Mouse (Mus musculus) limb, embryonic 13.5 days (tissue): ENCODE results near the gene Trim80. TPM values are rescaled to one million over a fixed set of nuclear protein-coding genes. Genes with fewer than 3 reads are reported as not detected.

ENCODE experiments used
- ATAC-seq: fragments of 200-750 bp; cut with Nextera tagmentation; 2 replicates; pipeline ENCODE4 v1.8.0; 2017; ENCODE audit warnings: low read depth, moderate number of reproducible peaks, moderate TSS enrichment; ENCODE audit not compliant: low FRiP score
- H3K27ac ChIP-seq: fragments of 300-500 bp; sonication (generic); 2 replicates; pipeline ENCODE4 v1.5.1; 2015; ENCODE audit warnings: inconsistent platforms, mild to moderate bottlenecking, moderate library complexity
- H3K27me3 ChIP-seq: fragments of 300-500 bp; sonication (generic); 2 replicates; pipeline ENCODE4 v1.6.1; 2015; ENCODE audit warnings: mild to moderate bottlenecking, inconsistent platforms
- H3K36me3 ChIP-seq: fragments of 300-500 bp; sonication (generic); 2 replicates; pipeline ENCODE4 v1.6.1; 2015; ENCODE audit warnings: inconsistent platforms, mild to moderate bottlenecking, moderate library complexity
- H3K4me1 ChIP-seq: fragments of 300-500 bp; sonication (generic); 2 replicates; pipeline ENCODE4 v1.6.1; 2015; ENCODE audit warnings: inconsistent platforms
- H3K4me2 ChIP-seq: fragments of 300-500 bp; sonication (generic); replicated peaks from 2 replicates; pipeline ENCODE4 v1.6.1; 2015; ENCODE audit warnings: inconsistent platforms, mild to moderate bottlenecking, moderate library complexity
- H3K4me3 ChIP-seq: fragments of 300-500 bp; sonication (generic); 2 replicates; pipeline ENCODE4 v1.5.1; 2015; ENCODE audit warnings: moderate library complexity, mild to moderate bottlenecking, inconsistent platforms
- H3K9ac ChIP-seq: fragments of 300-500 bp; sonication (generic); 2 replicates; pipeline ENCODE4 v1.6.1; 2015; ENCODE audit warnings: mild to moderate bottlenecking, inconsistent platforms
- H3K9me3 ChIP-seq: fragments of 300-500 bp; sonication (generic); 2 replicates; pipeline ENCODE4 v1.6.1; 2016; ENCODE audit warnings: inconsistent platforms
- whole genome bisulfite sequencing: fragments of 180-500 bp; shearing (Covaris S2); methylation state at CpG from one replicate; pipeline ENCODE4 v1.1.7; 2015; 5-methylcytosine and 5-hydroxymethylcytosine counted together
- polyA plus RNA-seq: library from polyadenylated mRNA; unstranded; fragments of >200 nt; fragmentation: Nextera tagmentation; extraction: Ambion mirVana; gene quantifications from 2 replicates; pipeline ENCODE4 v1.2.1, GENCODE M21; 2015

Trim80 gene
- polyA plus RNA-seq, result 0.08 TPM in 1 of 2 replicates, not detected in the other

DNA sequence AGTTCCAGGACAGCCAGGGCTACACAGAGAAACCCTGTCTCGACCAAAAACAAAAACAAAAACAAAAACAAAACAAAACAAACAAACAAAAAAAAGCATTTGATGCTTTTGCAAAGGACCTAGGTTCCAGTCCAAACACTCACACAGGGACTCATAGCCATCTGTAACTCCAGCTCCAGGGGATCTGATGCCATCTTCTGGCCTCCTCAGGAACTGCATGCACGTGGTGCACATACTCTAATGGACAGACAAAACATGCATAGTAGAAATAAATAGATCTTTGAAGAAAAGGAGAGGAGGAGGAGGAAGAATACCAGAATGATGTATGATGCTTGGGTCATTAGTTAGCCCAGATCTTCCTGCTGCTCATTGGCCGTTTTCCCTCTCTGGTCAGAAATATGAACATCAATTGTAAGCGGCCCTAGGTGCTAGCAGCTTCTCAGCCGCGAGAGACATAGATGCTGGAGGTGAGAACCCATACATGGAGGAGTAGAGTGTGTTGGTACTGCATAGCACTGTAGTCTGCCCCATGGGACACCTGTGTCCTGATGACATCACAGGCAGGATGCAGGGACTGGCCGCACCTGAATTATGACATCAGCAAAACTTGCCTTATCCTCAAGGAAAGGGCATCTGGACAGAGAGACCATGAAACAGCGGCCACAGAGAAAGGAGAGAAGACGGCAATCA lies at the start of gene Trim80:
Trim80 (plus strand) TSS at position 640 of the 690 bp plus-strand sequence.
- ATAC-seq, result no peak
- peak within 1 kb of the TSS; percentile 16; the same call in 1 of the 2 replicates for H3K4me2 ChIP-seq

DNA sequence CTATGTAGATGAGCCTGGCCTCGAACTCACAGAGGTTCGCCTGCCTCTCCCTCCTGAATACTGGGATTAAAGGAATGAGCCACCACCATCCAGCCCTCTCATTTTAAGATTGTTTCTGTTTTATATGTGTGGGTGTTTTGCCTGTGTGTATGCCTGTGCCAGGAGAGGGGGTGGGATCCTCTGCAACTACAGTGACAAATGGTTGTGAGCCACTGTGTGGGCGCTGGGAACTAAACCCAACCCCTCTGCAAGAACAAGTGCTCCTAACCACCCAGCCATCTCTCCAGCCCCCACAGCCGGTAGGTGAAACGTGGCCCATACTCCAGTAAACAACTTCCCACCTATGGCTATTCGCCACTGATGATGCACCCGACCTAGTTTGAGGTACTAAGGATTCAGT lies 49.0 kb upstream of the Trim80 start:
- Histone ChIP-seq H3K9ac (no peak overlapping the region), H3K9me3 (no peaks in the 10 kb centered on the region), H3K4me2 (no peak overlapping the region), H3K36me3 (peaks cover 64% of the 10 kb centered on the region), H3K27ac (no peak overlapping the region), H3K4me3 (no peak overlapping the region), H3K4me1 (no peaks in the 10 kb centered on the region), H3K27me3 (no peaks in the 10 kb centered on the region)
- ATAC-seq, result no peak
- WGBS, result 88% methylated on average over 7 of the region's 7 CpGs

More for the DNA sequence above, at the start of gene Trim80:
- H3K9me3 ChIP-seq, result peaks cover 4% of the 10 kb centered on the region; the same call in 1 of the 2 replicates
- no peak within 1 kb of the TSS for H3K27ac ChIP-seq
- no peak within 1 kb of the TSS for H3K9ac ChIP-seq
- WGBS, result 93% methylated on average over 9 of the region's 9 CpGs
- H3K4me3 ChIP-seq, result no peak within 1 kb of the TSS
- no peaks in the 10 kb centered on the region for H3K36me3 ChIP-seq
- H3K27me3 ChIP-seq, result no peaks in the 10 kb centered on the region
- H3K4me1 ChIP-seq, result peaks cover 11% of the 10 kb centered on the region

DNA sequence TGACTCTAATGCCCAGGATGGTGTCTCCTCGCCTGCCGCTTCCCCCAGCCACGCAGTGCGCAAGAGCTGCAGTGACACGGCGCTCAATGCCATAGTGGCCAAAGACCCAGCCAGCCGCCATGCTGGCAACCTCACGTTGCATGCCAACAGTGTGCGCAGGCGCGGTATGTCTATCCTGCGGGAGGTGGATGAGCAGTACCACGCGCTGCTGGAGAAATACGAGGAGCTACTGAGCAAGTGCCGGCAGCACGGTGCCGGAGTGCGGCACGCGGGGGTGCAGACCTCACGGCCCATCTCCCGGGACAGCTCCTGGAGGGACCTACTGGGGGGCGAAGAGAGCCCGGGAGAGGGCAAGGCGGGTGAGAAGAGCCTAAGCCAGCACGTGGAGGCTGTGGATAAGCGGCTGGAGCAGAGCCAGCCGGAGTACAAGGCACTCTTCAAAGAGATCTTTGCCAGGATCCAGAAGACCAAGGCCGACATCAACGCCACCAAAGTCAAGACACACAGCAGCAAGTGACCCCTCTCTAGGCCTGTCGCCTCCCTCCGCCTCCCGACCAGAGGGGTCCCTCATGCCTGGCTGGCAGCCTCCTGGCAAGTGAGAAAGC lies 46.5 kb upstream of the Trim80 start:
- no peaks in the 10 kb centered on the region for H3K9me3 ChIP-seq
- peak overlapping the region; percentile 31; the same call in 1 of the 2 replicates for H3K9ac ChIP-seq
- peak overlapping the region; percentile 30 for H3K4me2 ChIP-seq
- no peaks in the 10 kb centered on the region for H3K4me1 ChIP-seq
- 55% methylated on average over 34 of the region's 34 CpGs for WGBS
- peak overlapping the region; percentile 8; the same call in 1 of the 2 replicates for H3K4me3 ChIP-seq
- H3K27me3 ChIP-seq, result no peaks in the 10 kb centered on the region
- ATAC-seq, result no peak
- H3K36me3 ChIP-seq, result peaks cover 64% of the 10 kb centered on the region
- no peak overlapping the region for H3K27ac ChIP-seq

- Histone ChIP-seq H3K9ac (no peak overlapping the region), H3K27ac (no peak overlapping the region), H3K27me3 (no peaks in the 10 kb centered on the region), H3K4me3 (no peak overlapping the region), H3K4me1 (peaks cover 4% of the 10 kb centered on the region; the same call in 1 of the 2 replicates), H3K4me2 (no peak overlapping the region), H3K9me3 (no peaks in the 10 kb centered on the region), H3K36me3 (peaks cover 33% of the 10 kb centered on the region)
- no peak for ATAC-seq
- WGBS, result 74% methylated on average over 7 of the region's 7 CpGs
These were observed 42.3 kb upstream of the Trim80 start for GRCm38 (mm10) chr11:115398085-115398484.

DNA sequence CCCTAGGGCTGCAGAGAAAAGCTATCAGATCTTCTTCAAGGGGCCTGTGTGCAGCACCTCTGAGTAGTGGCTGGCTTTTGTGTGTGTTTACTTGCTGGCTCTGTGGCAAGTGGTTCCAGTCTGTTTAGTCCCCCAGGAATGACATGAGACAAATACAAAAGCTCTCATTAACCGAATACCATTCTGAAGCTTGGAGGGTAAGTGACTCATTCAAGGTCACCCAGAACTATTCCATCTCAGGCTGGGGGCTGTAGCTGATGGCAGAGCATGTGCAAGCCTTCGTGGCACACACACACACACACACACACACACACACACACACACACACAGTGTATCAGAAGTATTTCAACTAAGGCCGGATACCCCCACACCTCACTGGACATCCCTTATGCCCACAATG lies 40.2 kb upstream of the Trim80 start:
- no peak for ATAC-seq
- H3K4me1 ChIP-seq, result peaks cover 14% of the 10 kb centered on the region
- no peak overlapping the region for H3K4me3 ChIP-seq
- peaks cover 12% of the 10 kb centered on the region for H3K36me3 ChIP-seq
- no peak overlapping the region for H3K9ac ChIP-seq
- 81% methylated on average over 3 of the region's 3 CpGs for WGBS
- H3K27ac ChIP-seq, result no peak overlapping the region
- no peaks in the 10 kb centered on the region for H3K9me3 ChIP-seq
- H3K4me2 ChIP-seq, result no peak overlapping the region
- H3K27me3 ChIP-seq, result no peaks in the 10 kb centered on the region

- no peak overlapping the region for H3K4me2 ChIP-seq
- no peak overlapping the region for H3K9ac ChIP-seq
- H3K4me3 ChIP-seq, result no peak overlapping the region
- peaks cover 5% of the 10 kb centered on the region; the same call in 1 of the 2 replicates for H3K36me3 ChIP-seq
- no peaks in the 10 kb centered on the region for H3K9me3 ChIP-seq
- peaks cover 16% of the 10 kb centered on the region for H3K4me1 ChIP-seq
- H3K27ac ChIP-seq, result no peak overlapping the region
- no peaks in the 10 kb centered on the region for H3K27me3 ChIP-seq
- 46% methylated on average over 11 of the region's 11 CpGs for WGBS
- no peak for ATAC-seq
These were observed 39.5 kb upstream of the Trim80 start for GRCm38 (mm10) chr11:115400630-115401391.

GRCm38 (mm10) chr11:115403338-115404124 lies 36.8 kb upstream of the Trim80 start, which contains the start of gene Mrpl58:
TSS of gene Mrpl58 (plus strand) at chr11:115403752.
- WGBS, result 3% methylated on average over 50 of the region's 50 CpGs
- H3K27me3 ChIP-seq, result no peaks in the 10 kb centered on the region
- peak within 1 kb of the TSS; percentile 93 for H3K9ac ChIP-seq
- peak within 1 kb of the TSS; percentile 82 for H3K4me3 ChIP-seq
- H3K4me2 ChIP-seq, result peak within 1 kb of the TSS; percentile 86
- H3K27ac ChIP-seq, result peak within 1 kb of the TSS; percentile 94
- peaks cover 16% of the 10 kb centered on the region for H3K4me1 ChIP-seq
- no peaks in the 10 kb centered on the region for H3K9me3 ChIP-seq
- ATAC-seq, result peak; percentile 91
- peaks cover 27% of the 10 kb centered on the region for H3K36me3 ChIP-seq

DNA sequence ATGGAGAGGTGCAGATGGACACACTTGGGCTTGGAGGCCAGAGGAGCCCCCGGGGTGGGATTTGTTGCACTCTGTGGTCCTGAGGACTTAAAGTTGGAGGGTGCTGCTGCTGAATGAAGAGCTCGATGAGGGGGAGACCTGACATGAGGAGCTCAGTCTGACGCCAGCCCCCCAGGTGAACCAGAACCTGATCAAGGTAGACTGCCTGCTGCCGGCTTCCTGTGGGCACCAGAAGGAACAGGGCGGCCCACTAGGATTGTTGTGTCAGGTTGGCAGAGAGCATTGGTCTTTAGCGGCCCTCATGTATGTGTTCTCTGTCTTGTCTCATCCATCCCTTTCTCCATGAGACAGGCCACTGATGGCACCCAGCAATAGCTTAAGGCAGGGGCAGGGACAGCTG lies 34.6 kb upstream of the Trim80 start:
- Histone ChIP-seq H3K27me3 (no peaks in the 10 kb centered on the region), H3K9me3 (no peaks in the 10 kb centered on the region), H3K9ac (no peak overlapping the region), H3K4me3 (no peak overlapping the region), H3K4me1 (peaks cover 16% of the 10 kb centered on the region), H3K4me2 (no peak overlapping the region), H3K36me3 (peaks cover 46% of the 10 kb centered on the region), H3K27ac (no peak overlapping the region)
- no peak for ATAC-seq
- 96% methylated on average over 6 of the region's 6 CpGs for WGBS

- Histone ChIP-seq H3K27ac (no peak overlapping the region), H3K4me1 (peaks cover 22% of the 10 kb centered on the region), H3K9me3 (no peaks in the 10 kb centered on the region), H3K4me2 (no peak overlapping the region), H3K9ac (no peak overlapping the region), H3K27me3 (no peaks in the 10 kb centered on the region), H3K4me3 (no peak overlapping the region), H3K36me3 (peaks cover 51% of the 10 kb centered on the region)
- 94% methylated on average over 17 of the region's 17 CpGs for WGBS
- no peak for ATAC-seq
These were observed 33.4 kb upstream of the Trim80 start for GRCm38 (mm10) chr11:115406858-115407401.

- no peak overlapping the region for H3K9ac ChIP-seq
- H3K4me3 ChIP-seq, result no peak overlapping the region
- no peaks in the 10 kb centered on the region for H3K27me3 ChIP-seq
- no peak overlapping the region for H3K27ac ChIP-seq
- H3K36me3 ChIP-seq, result peaks cover 51% of the 10 kb centered on the region
- H3K9me3 ChIP-seq, result no peaks in the 10 kb centered on the region
- peaks cover 27% of the 10 kb centered on the region for H3K4me1 ChIP-seq
- no peak for ATAC-seq
- WGBS, result 90% methylated on average over 6 of the region's 6 CpGs
- no peak overlapping the region for H3K4me2 ChIP-seq
These were observed 32.0 kb upstream of the Trim80 start for GRCm38 (mm10) chr11:115408266-115408920.

GRCm38 (mm10) chr11:115409556-115409955 lies 30.8 kb upstream of the Trim80 start:
- Histone ChIP-seq H3K4me1 (peaks cover 27% of the 10 kb centered on the region), H3K27me3 (no peaks in the 10 kb centered on the region), H3K27ac (no peak overlapping the region), H3K36me3 (peaks cover 51% of the 10 kb centered on the region), H3K4me2 (no peak overlapping the region), H3K4me3 (no peak overlapping the region), H3K9me3 (no peaks in the 10 kb centered on the region), H3K9ac (0 out of 2 replicates have a peak overlapping the region, but pooled peaks have one; percentile 13)
- ATAC-seq, result no peak
- 86% methylated on average over 7 of the region's 7 CpGs for WGBS
